Mouse (Mus musculus): ENCODE results near the gene Cnnm2. TPM values are rescaled to one million over a fixed set of nuclear protein-coding genes. Genes with fewer than 3 reads are reported as not detected.

The Cnnm2 gene
- polyA plus RNA-seq, 1 experiment from 2014 or later: 8.1 TPM

- WGBS: 67% methylated on average over 8 of the region's 8 CpGs
- Histone ChIP-seq H3K36me3 (ENCODE audit: control insufficient read depth, insufficient read depth, low read length) (no peaks in the 10 kb centered on the region), H3K27me3 (ENCODE audit: control insufficient read depth, insufficient read depth, low read length) (no peaks in the 10 kb centered on the region), H3K4me2 (ENCODE audit: low read length) (no peak overlapping the region), H3K9me3 (ENCODE audit: control insufficient read depth, low read length) (no peaks in the 10 kb centered on the region), H3K4me3 (replicated peaks; ENCODE audit: low read depth, low read length) (no peak overlapping the region), H3K9ac (replicated peaks; ENCODE audit: low read length) (no peak overlapping the region), H3K27ac (replicated peaks; ENCODE audit: low read depth, low read length) (no peak overlapping the region), H3K4me1 (ENCODE audit: control insufficient read depth, insufficient read depth, low read length) (no peaks in the 10 kb centered on the region)
- no peak for DNase-seq
- no peak for ATAC-seq (ENCODE audit: low FRiP score, low TSS enrichment)
These were observed 32.8 kb downstream of the Cnnm2 start for GRCm38 (mm10) chr19:46794181-46794580.

- ATAC-seq (ENCODE audit: low FRiP score, low TSS enrichment) (no peak), DNase-seq (no peak)
- Histone ChIP-seq H3K27ac (replicated peaks; ENCODE audit: low read depth, low read length) (no peak overlapping the region), H3K4me3 (replicated peaks; ENCODE audit: low read depth, low read length) (no peak overlapping the region), H3K4me1 (ENCODE audit: control insufficient read depth, insufficient read depth, low read length) (no peaks in the 10 kb centered on the region), H3K27me3 (ENCODE audit: control insufficient read depth, insufficient read depth, low read length) (no peaks in the 10 kb centered on the region), H3K4me2 (ENCODE audit: low read length) (no peak overlapping the region), H3K9ac (replicated peaks; ENCODE audit: low read length) (no peak overlapping the region), H3K9me3 (ENCODE audit: control insufficient read depth, low read length) (no peaks in the 10 kb centered on the region), H3K36me3 (ENCODE audit: control insufficient read depth, insufficient read depth, low read length) (no peaks in the 10 kb centered on the region)
- WGBS: 91% methylated on average over 4 of the region's 4 CpGs
These were observed 38.6 kb downstream of the Cnnm2 start for GRCm38 (mm10) chr19:46799903-46800583.

DNA sequence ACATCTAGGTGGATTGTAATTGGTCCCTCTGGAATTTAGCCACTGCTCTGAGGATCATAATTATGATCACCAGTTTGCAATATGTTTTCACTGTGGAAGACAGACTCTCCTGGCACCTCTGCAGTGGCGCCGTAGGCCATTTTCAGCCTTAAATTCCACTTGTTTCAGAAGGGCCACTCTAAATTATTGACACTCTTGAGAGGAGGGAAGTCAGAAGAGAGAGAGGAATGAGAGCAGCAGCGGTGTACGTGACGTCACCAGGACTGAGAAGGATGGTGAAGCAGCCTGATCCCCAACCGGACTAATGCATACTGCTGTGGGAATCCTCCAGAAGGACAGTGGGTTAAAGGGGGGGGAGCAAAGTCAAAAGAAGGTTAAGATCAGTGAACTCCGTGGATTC, 40.1 kb downstream of the Cnnm2 start:
- no peak for DNase-seq
- H3K27ac ChIP-seq (replicated peaks; ENCODE audit: low read depth, low read length): no peak overlapping the region
- ATAC-seq (ENCODE audit: low FRiP score, low TSS enrichment): no peak
- no peak overlapping the region for H3K4me2 ChIP-seq (ENCODE audit: low read length)
- 76% methylated on average over 7 of the region's 7 CpGs for WGBS
- H3K9me3 ChIP-seq (ENCODE audit: control insufficient read depth, low read length): no peaks in the 10 kb centered on the region
- no peaks in the 10 kb centered on the region for H3K27me3 ChIP-seq (ENCODE audit: control insufficient read depth, insufficient read depth, low read length)
- no peaks in the 10 kb centered on the region for H3K4me1 ChIP-seq (ENCODE audit: control insufficient read depth, insufficient read depth, low read length)
- H3K9ac ChIP-seq (replicated peaks; ENCODE audit: low read length): no peak overlapping the region
- H3K36me3 ChIP-seq (ENCODE audit: control insufficient read depth, insufficient read depth, low read length): no peaks in the 10 kb centered on the region
- H3K4me3 ChIP-seq (replicated peaks; ENCODE audit: low read depth, low read length): no peak overlapping the region

DNA sequence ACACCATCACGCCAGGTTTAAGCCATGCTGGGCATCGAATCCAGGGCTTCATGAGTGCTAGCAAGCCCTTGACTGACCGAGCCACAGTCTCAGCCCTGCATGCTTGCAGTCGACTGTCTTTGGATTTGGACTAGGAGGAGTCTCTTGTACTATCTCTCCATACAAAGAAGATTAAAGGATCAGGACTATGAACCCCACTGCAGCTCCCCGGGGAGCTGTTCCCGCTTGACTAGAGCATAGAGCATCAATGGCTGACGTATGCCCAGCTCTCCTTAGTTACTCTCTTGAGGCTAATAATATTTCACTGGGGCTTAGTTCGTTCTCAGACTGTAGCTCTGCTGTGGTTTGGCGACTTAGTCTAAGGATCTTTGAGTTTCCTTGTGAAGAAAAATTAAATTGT, 40.9 kb downstream of the Cnnm2 start:
- no peaks in the 10 kb centered on the region for H3K27me3 ChIP-seq (ENCODE audit: control insufficient read depth, insufficient read depth, low read length)
- H3K27ac ChIP-seq (replicated peaks; ENCODE audit: low read depth, low read length): no peak overlapping the region
- H3K36me3 ChIP-seq (ENCODE audit: control insufficient read depth, insufficient read depth, low read length): no peaks in the 10 kb centered on the region
- no peaks in the 10 kb centered on the region for H3K4me1 ChIP-seq (ENCODE audit: control insufficient read depth, insufficient read depth, low read length)
- WGBS: 50% methylated on average over 9 of the region's 9 CpGs
- no peak overlapping the region for H3K9ac ChIP-seq (replicated peaks; ENCODE audit: low read length)
- no peak overlapping the region for H3K4me2 ChIP-seq (ENCODE audit: low read length)
- H3K4me3 ChIP-seq (replicated peaks; ENCODE audit: low read depth, low read length): no peak overlapping the region
- no peaks in the 10 kb centered on the region for H3K9me3 ChIP-seq (ENCODE audit: control insufficient read depth, low read length)
- no peak for ATAC-seq (ENCODE audit: low FRiP score, low TSS enrichment)
- no peak for DNase-seq

- 68% methylated on average over 2 of the region's 2 CpGs for WGBS
- Histone ChIP-seq H3K27me3 (ENCODE audit: control insufficient read depth, insufficient read depth, low read length) (no peaks in the 10 kb centered on the region), H3K4me2 (ENCODE audit: low read length) (no peak overlapping the region), H3K27ac (replicated peaks; ENCODE audit: low read depth, low read length) (no peak overlapping the region), H3K36me3 (ENCODE audit: control insufficient read depth, insufficient read depth, low read length) (no peaks in the 10 kb centered on the region), H3K9me3 (ENCODE audit: control insufficient read depth, low read length) (no peaks in the 10 kb centered on the region), H3K4me3 (replicated peaks; ENCODE audit: low read depth, low read length) (no peak overlapping the region), H3K4me1 (ENCODE audit: control insufficient read depth, insufficient read depth, low read length) (no peaks in the 10 kb centered on the region), H3K9ac (replicated peaks; ENCODE audit: low read length) (no peak overlapping the region)
- no peak for DNase-seq
- ATAC-seq (ENCODE audit: low FRiP score, low TSS enrichment): no peak
These were observed 42.3 kb downstream of the Cnnm2 start for GRCm38 (mm10) chr19:46803732-46804131.

- 94% methylated on average over 6 of the region's 6 CpGs for WGBS
- H3K4me2 ChIP-seq (ENCODE audit: low read length): no peak overlapping the region
- H3K36me3 ChIP-seq (ENCODE audit: control insufficient read depth, insufficient read depth, low read length): no peaks in the 10 kb centered on the region
- no peaks in the 10 kb centered on the region for H3K4me1 ChIP-seq (ENCODE audit: control insufficient read depth, insufficient read depth, low read length)
- H3K27me3 ChIP-seq (ENCODE audit: control insufficient read depth, insufficient read depth, low read length): no peaks in the 10 kb centered on the region
- H3K27ac ChIP-seq (replicated peaks; ENCODE audit: low read depth, low read length): no peak overlapping the region
- H3K4me3 ChIP-seq (replicated peaks; ENCODE audit: low read depth, low read length): no peak overlapping the region
- DNase-seq: no peak
- no peak for ATAC-seq (ENCODE audit: low FRiP score, low TSS enrichment)
- H3K9ac ChIP-seq (replicated peaks; ENCODE audit: low read length): no peak overlapping the region
- no peaks in the 10 kb centered on the region for H3K9me3 ChIP-seq (ENCODE audit: control insufficient read depth, low read length)
These were observed 43.4 kb downstream of the Cnnm2 start for GRCm38 (mm10) chr19:46804751-46805150.

DNA sequence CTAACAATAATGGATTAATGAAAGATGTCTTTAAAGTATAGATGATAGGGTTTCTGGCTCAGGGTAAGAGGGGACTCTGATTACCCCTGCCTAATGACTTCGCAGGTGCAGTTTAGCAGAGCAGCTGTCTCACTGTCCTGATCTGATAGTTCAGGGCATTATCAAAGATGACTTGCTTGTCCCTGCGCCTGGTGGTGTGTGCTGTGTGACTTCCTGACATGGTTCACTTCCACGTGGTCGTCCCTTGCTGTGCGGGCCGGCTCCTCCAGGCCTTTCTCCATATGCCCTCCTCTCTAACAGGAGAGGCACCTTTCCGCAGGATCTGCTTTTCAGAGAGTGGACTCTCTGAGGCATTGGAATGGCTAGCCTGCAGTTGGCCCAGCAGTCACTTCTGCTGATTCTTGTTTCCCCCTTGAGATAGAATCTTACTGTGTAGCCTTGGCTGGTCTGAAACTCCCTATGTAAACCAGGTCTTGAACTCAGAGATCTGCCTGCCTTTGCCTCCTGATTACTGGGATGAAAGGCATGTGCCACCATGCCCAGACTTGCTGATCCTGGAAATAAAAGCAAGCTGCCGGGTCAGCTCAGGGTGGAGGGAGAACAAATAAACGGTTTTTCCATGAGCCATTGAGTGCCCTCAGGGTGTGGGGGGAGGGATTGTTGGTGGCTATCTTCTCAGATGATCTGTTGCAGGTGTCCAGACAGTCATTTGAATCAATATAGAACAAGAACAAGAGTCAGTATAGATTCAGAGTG, 44.7 kb downstream of the Cnnm2 start:
- H3K27ac ChIP-seq (replicated peaks; ENCODE audit: low read depth, low read length): no peak overlapping the region
- H3K36me3 ChIP-seq (ENCODE audit: control insufficient read depth, insufficient read depth, low read length): no peaks in the 10 kb centered on the region
- WGBS: 75% methylated on average over 9 of the region's 9 CpGs
- no peak overlapping the region for H3K4me3 ChIP-seq (replicated peaks; ENCODE audit: low read depth, low read length)
- H3K9ac ChIP-seq (replicated peaks; ENCODE audit: low read length): no peak overlapping the region
- ATAC-seq (ENCODE audit: low FRiP score, low TSS enrichment) (no peak), DNase-seq (no peak)
- H3K4me2 ChIP-seq (ENCODE audit: low read length): no peak overlapping the region
- H3K27me3 ChIP-seq (ENCODE audit: control insufficient read depth, insufficient read depth, low read length): no peaks in the 10 kb centered on the region
- H3K4me1 ChIP-seq (ENCODE audit: control insufficient read depth, insufficient read depth, low read length): no peaks in the 10 kb centered on the region
- H3K9me3 ChIP-seq (ENCODE audit: control insufficient read depth, low read length): no peaks in the 10 kb centered on the region

- Histone ChIP-seq H3K4me3 (replicated peaks; ENCODE audit: low read depth, low read length) (no peak overlapping the region), H3K4me1 (ENCODE audit: control insufficient read depth, insufficient read depth, low read length) (no peaks in the 10 kb centered on the region), H3K9me3 (ENCODE audit: control insufficient read depth, low read length) (no peaks in the 10 kb centered on the region), H3K9ac (replicated peaks; ENCODE audit: low read length) (no peak overlapping the region), H3K36me3 (ENCODE audit: control insufficient read depth, insufficient read depth, low read length) (no peaks in the 10 kb centered on the region), H3K27ac (replicated peaks; ENCODE audit: low read depth, low read length) (no peak overlapping the region), H3K4me2 (ENCODE audit: low read length) (no peak overlapping the region), H3K27me3 (ENCODE audit: control insufficient read depth, insufficient read depth, low read length) (no peaks in the 10 kb centered on the region)
- ATAC-seq (ENCODE audit: low FRiP score, low TSS enrichment): no peak
- WGBS: 96% methylated on average over 5 of the region's 5 CpGs
- no peak for DNase-seq
These were observed 46.9 kb downstream of the Cnnm2 start for GRCm38 (mm10) chr19:46808261-46808660.

DNA sequence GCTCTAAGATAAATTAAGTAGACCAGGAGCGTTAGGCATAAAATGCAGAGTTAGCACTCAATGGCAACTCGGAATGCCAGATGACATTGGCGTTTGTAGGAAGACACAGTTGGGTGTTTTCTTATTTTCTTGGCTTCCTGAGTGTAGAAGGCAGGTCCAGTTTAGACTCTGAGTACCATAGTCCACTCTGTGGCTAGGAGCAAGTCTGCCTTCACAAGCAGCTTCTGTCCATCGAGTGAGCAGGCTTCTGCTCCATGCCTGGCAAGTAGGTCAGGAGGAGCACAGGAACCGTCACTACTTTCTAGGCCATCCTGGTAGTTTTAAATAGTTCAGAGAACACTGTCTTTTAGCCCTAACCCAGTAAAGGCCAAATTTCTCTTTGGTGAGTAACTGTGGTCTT, 47.6 kb downstream of the Cnnm2 start:
- H3K4me3 ChIP-seq (replicated peaks; ENCODE audit: low read depth, low read length): no peak overlapping the region
- no peaks in the 10 kb centered on the region for H3K36me3 ChIP-seq (ENCODE audit: control insufficient read depth, insufficient read depth, low read length)
- no peaks in the 10 kb centered on the region for H3K4me1 ChIP-seq (ENCODE audit: control insufficient read depth, insufficient read depth, low read length)
- no peak for ATAC-seq (ENCODE audit: low FRiP score, low TSS enrichment)
- H3K9ac ChIP-seq (replicated peaks; ENCODE audit: low read length): no peak overlapping the region
- no peaks in the 10 kb centered on the region for H3K9me3 ChIP-seq (ENCODE audit: control insufficient read depth, low read length)
- H3K4me2 ChIP-seq (ENCODE audit: low read length): no peak overlapping the region
- no peaks in the 10 kb centered on the region for H3K27me3 ChIP-seq (ENCODE audit: control insufficient read depth, insufficient read depth, low read length)
- no peak overlapping the region for H3K27ac ChIP-seq (replicated peaks; ENCODE audit: low read depth, low read length)
- DNase-seq: no peak
- WGBS: 96% methylated on average over 5 of the region's 5 CpGs
